Mouse (Mus musculus) limb, embryonic 10.5 days (tissue): Measurements from ENCODE around the gene Gstp1. TPM values are rescaled to one million over a fixed set of nuclear protein-coding genes. Genes with fewer than 3 reads are reported as not detected.

Experiments used
- DNase-seq: peaks from one replicate; pipeline ENCODE4 v3.0.0-alpha.2; 2017; ENCODE audit warnings: low spot score
- H3K27ac ChIP-seq: fragments of 300-500 bp; sonication (generic); 2 replicates; pipeline ENCODE4 v1.5.1; 2016; ENCODE audit warnings: mild to moderate bottlenecking
- H3K27me3 ChIP-seq: fragments of 300-500 bp; sonication (generic); 2 replicates; pipeline ENCODE4 v1.6.1; 2016; ENCODE audit warnings: low read depth, mild to moderate bottlenecking; ENCODE audit not compliant: poor library complexity, severe bottlenecking
- H3K36me3 ChIP-seq: fragments of 300-500 bp; sonication (generic); 2 replicates; pipeline ENCODE4 v1.6.1; 2016; ENCODE audit warnings: mild to moderate bottlenecking, moderate library complexity
- H3K4me1 ChIP-seq: fragments of 300-500 bp; sonication (generic); 2 replicates; pipeline ENCODE4 v1.6.1; 2016
- H3K4me3 ChIP-seq: fragments of 300-500 bp; sonication (generic); 2 replicates; pipeline ENCODE4 v1.5.1; 2016; ENCODE audit warnings: mild to moderate bottlenecking, moderate library complexity
- H3K9me3 ChIP-seq: fragments of 300-500 bp; sonication (generic); replicated peaks from 2 replicates; pipeline ENCODE4 v1.6.1; 2016; ENCODE audit warnings: mild to moderate bottlenecking
- WGBS: fragments of 180-500 bp; shearing (Covaris S2); methylation state at CpG from one replicate; pipeline ENCODE4 v1.1.7; 2016; 5-methylcytosine and 5-hydroxymethylcytosine counted together
- polyA plus RNA-seq: library from polyadenylated mRNA; unstranded; fragments of >200 nt; fragmentation: Nextera tagmentation; extraction: Ambion mirVana; gene quantifications from 2 replicates; pipeline ENCODE4 v1.2.1, GENCODE M21; 2016

The Gstp1 gene
- polyA plus RNA-seq, 1 experiment from 2014 or later: 478 TPM

GRCm38 (mm10) chr19:4000119-4000900 lies 37.5 kb downstream of the Gstp1 start, which contains the start of the genes Nudt8 and Gm49405:
Gene Nudt8 (plus strand): TSS chr19:4000580.
Gene Gm49405 (plus strand): TSS chr19:4000626.
- H3K4me1 ChIP-seq: peaks cover 31% of the 10 kb centered on the region
- WGBS: under 1% methylated on average over 64 of the region's 64 CpGs
- H3K9me3 ChIP-seq: no peaks in the 10 kb centered on the region
- peak; percentile 92 for DNase-seq
- peak within 1 kb of the TSS; percentile 93 for H3K27ac ChIP-seq
- no peaks in the 10 kb centered on the region for H3K27me3 ChIP-seq
- peaks cover 13% of the 10 kb centered on the region for H3K36me3 ChIP-seq
- peak within 1 kb of the TSS; percentile 66 for H3K4me3 ChIP-seq

DNA sequence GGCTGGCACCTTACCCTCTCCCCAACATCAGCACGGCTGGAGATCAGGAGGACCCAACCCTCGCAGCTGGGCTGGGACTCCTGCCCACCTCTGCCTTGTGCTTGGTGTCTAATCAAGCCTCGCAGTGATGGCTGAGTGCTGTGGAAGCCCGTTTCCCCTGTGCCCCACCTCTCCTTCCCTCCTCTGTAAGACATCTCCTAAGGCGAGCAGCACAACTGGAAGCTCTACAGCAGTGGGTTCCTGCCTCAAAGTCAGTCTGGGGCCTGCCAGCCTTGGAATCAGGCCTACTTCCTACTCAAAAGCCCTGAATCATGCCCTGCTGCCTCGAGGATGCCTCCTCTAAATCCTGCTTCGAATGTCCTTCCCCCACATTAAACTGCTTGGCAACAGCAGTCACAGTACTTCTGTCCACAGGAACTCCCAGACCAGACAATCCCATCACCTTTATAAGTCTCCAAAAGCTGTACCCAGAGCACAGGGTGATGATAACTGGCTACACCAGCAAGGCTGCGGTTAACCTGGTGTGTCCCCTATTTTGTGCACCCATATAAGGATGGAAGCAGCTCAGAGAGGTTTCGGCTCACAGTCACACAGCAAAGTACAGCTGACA lies 38.6 kb downstream of the Gstp1 start:
- Histone ChIP-seq H3K9me3 (no peaks in the 10 kb centered on the region), H3K27me3 (no peaks in the 10 kb centered on the region), H3K4me1 (peaks cover 34% of the 10 kb centered on the region), H3K4me3 (peak overlapping the region; percentile 66), H3K27ac (no peak overlapping the region), H3K36me3 (peaks cover 2% of the 10 kb centered on the region; the same call in 1 of the 2 replicates)
- 86% methylated on average over 9 of the region's 9 CpGs for WGBS
- DNase-seq: no peak

DNA sequence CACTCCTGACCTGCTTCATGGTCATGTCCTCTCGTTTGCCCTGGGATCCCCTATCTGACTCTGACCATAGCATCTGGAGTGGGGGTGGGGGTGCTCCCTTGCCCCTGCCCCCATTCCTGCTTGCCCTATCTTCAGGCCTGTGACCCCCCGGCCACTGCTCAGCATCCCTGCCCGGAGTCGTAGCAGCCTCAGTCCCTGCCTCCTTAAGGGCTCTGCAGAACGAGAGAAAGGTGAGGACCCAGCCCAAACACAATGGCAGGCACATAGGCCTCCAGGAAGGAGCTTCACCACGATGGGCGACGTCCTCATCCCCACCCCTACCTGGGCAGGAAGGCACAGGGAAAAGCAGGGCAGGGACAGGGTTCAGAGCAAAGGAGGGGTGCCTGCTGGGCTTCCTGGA lies 39.5 kb downstream of the Gstp1 start:
- peak; percentile 28 for DNase-seq
- WGBS: 77% methylated on average over 8 of the region's 8 CpGs
- Histone ChIP-seq H3K9me3 (no peaks in the 10 kb centered on the region), H3K27ac (no peak overlapping the region), H3K36me3 (no peaks in the 10 kb centered on the region), H3K27me3 (no peaks in the 10 kb centered on the region), H3K4me3 (no peak overlapping the region), H3K4me1 (peaks cover 34% of the 10 kb centered on the region)

GRCm38 (mm10) chr19:3997231-3997630 lies 40.6 kb downstream of the Gstp1 start:
- no peak overlapping the region for H3K4me3 ChIP-seq
- no peaks in the 10 kb centered on the region for H3K27me3 ChIP-seq
- no peaks in the 10 kb centered on the region for H3K9me3 ChIP-seq
- no peaks in the 10 kb centered on the region for H3K36me3 ChIP-seq
- WGBS: 68% methylated on average over 8 of the region's 8 CpGs
- no peak for DNase-seq
- no peak overlapping the region for H3K27ac ChIP-seq
- peaks cover 39% of the 10 kb centered on the region for H3K4me1 ChIP-seq

- peaks cover 37% of the 10 kb centered on the region for H3K4me1 ChIP-seq
Measured at GRCm38 (mm10) chr19:3996747-3997146, 41.0 kb downstream of the Gstp1 start.

GRCm38 (mm10) chr19:3996106-3996505 lies 41.7 kb downstream of the Gstp1 start:
- Histone ChIP-seq H3K36me3 (no peaks in the 10 kb centered on the region), H3K4me3 (no peak overlapping the region), H3K27ac (no peak overlapping the region), H3K27me3 (0 out of 2 replicates have a peak, but pooled peaks cover 5% of the 10 kb centered on the region), H3K9me3 (no peaks in the 10 kb centered on the region), H3K4me1 (peaks cover 31% of the 10 kb centered on the region)
- WGBS: 68% methylated on average over 7 of the region's 7 CpGs
- DNase-seq: no peak

More at GRCm38 (mm10) chr19:3996747-3997146, 41.0 kb downstream of the Gstp1 start:
- 86% methylated on average over 8 of the region's 8 CpGs for WGBS
- Histone ChIP-seq H3K27me3 (0 out of 2 replicates have a peak, but pooled peaks cover 2% of the 10 kb centered on the region), H3K9me3 (no peaks in the 10 kb centered on the region), H3K27ac (no peak overlapping the region), H3K36me3 (no peaks in the 10 kb centered on the region), H3K4me3 (no peak overlapping the region)
- no peak for DNase-seq

GRCm38 (mm10) chr19:3995505-3995904 lies 42.3 kb downstream of the Gstp1 start:
- no peak for DNase-seq
- Histone ChIP-seq H3K27ac (no peak overlapping the region), H3K27me3 (0 out of 2 replicates have a peak, but pooled peaks cover 5% of the 10 kb centered on the region), H3K9me3 (no peaks in the 10 kb centered on the region), H3K4me1 (peaks cover 34% of the 10 kb centered on the region), H3K4me3 (no peak overlapping the region), H3K36me3 (no peaks in the 10 kb centered on the region)
- WGBS: 94% methylated on average over 3 of the region's 3 CpGs

DNA sequence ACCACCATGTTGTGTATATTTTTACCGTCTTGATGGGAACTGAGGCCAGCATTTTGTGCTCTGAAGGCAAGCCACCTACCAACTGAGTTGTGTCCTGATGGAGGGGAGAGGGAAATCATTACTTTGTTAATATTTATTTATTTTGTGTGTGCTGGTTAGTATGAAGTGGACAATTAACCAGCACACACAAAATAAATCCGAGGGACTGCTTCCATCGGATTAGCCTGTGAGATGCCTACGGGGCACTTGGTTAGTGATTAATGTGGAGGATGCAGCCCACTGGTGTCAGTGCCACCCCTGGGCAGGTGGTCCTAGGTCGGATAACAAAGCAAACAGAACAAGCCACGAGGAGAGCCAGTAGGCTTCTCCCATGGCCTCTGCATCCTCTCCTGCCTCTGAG lies 42.9 kb downstream of the Gstp1 start:
- Histone ChIP-seq H3K9me3 (no peaks in the 10 kb centered on the region), H3K27me3 (0 out of 2 replicates have a peak, but pooled peaks cover 5% of the 10 kb centered on the region), H3K36me3 (no peaks in the 10 kb centered on the region), H3K27ac (no peak overlapping the region), H3K4me1 (peaks cover 37% of the 10 kb centered on the region), H3K4me3 (no peak overlapping the region)
- no peak for DNase-seq
- WGBS: 75% methylated on average over 6 of the region's 6 CpGs

GRCm38 (mm10) chr19:3992416-3992815 lies 45.4 kb downstream of the Gstp1 start, which contains the start of gene Tbx10:
Gene Tbx10 (plus strand): TSS chr19:3992752.
- no peak within 1 kb of the TSS for H3K27ac ChIP-seq
- 54% methylated on average over 5 of the region's 5 CpGs for whole genome bisulfite sequencing
- 0 out of 2 replicates have a peak, but pooled peaks cover 5% of the 10 kb centered on the region for H3K27me3 ChIP-seq
- H3K9me3 ChIP-seq: no peaks in the 10 kb centered on the region
- H3K4me1 ChIP-seq: peaks cover 18% of the 10 kb centered on the region
- no peak within 1 kb of the TSS for H3K4me3 ChIP-seq
- no peak for DNase-seq
- no peaks in the 10 kb centered on the region for H3K36me3 ChIP-seq

DNA sequence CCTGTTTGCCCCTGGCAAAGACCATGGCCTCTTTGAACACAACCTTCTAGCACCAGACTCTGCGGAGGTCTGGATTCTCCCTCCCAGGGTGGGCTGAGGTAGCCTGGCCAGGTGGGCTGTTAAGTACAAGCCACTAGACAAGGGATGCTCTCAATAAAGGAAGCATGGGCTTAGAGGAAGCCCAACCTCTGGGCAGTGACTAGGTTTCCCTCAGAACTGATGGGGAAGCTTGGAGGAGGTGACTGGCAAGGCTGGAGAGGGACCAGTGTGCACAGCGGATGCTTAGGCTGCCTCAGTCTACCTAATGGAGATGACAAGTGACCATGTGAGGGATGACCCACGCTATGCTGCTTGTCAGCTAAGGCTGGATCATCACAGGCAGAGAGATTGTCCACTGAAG lies 45.8 kb downstream of the Gstp1 start:
- WGBS: 91% methylated on average over 3 of the region's 3 CpGs
- H3K36me3 ChIP-seq: no peaks in the 10 kb centered on the region
- no peak overlapping the region for H3K27ac ChIP-seq
- H3K27me3 ChIP-seq: 0 out of 2 replicates have a peak, but pooled peaks cover 5% of the 10 kb centered on the region
- H3K4me1 ChIP-seq: peaks cover 20% of the 10 kb centered on the region
- no peaks in the 10 kb centered on the region for H3K9me3 ChIP-seq
- no peak overlapping the region for H3K4me3 ChIP-seq
- no peak for DNase-seq

GRCm38 (mm10) chr19:3991562-3991961 lies 46.2 kb downstream of the Gstp1 start:
- 0 out of 2 replicates have a peak, but pooled peaks cover 5% of the 10 kb centered on the region for H3K27me3 ChIP-seq
- no peak for DNase-seq
- no peaks in the 10 kb centered on the region for H3K9me3 ChIP-seq
- no peak overlapping the region for H3K27ac ChIP-seq
- no peaks in the 10 kb centered on the region for H3K36me3 ChIP-seq
- peaks cover 24% of the 10 kb centered on the region for H3K4me1 ChIP-seq
- 99% methylated on average over 3 of the region's 3 CpGs for WGBS
- H3K4me3 ChIP-seq: no peak overlapping the region

GRCm38 (mm10) chr19:3990804-3991203 lies 47.0 kb downstream of the Gstp1 start:
- H3K27me3 ChIP-seq: 0 out of 2 replicates have a peak, but pooled peaks cover 5% of the 10 kb centered on the region
- peak; percentile 53 for DNase-seq
- peaks cover 32% of the 10 kb centered on the region for H3K4me1 ChIP-seq
- 24% methylated on average over 6 of the region's 6 CpGs for WGBS
- H3K27ac ChIP-seq: no peak overlapping the region
- H3K4me3 ChIP-seq: no peak overlapping the region
- no peaks in the 10 kb centered on the region for H3K36me3 ChIP-seq
- no peaks in the 10 kb centered on the region for H3K9me3 ChIP-seq

- H3K9me3 ChIP-seq: no peaks in the 10 kb centered on the region
- H3K4me1 ChIP-seq: peaks cover 43% of the 10 kb centered on the region
- no peaks in the 10 kb centered on the region for H3K36me3 ChIP-seq
- H3K4me3 ChIP-seq: no peak overlapping the region
- 86% methylated on average over 4 of the region's 4 CpGs for WGBS
- H3K27ac ChIP-seq: no peak overlapping the region
- no peak for DNase-seq
- H3K27me3 ChIP-seq: 0 out of 2 replicates have a peak, but pooled peaks cover 5% of the 10 kb centered on the region
Measured at GRCm38 (mm10) chr19:3988750-3989149, 49.0 kb downstream of the Gstp1 start.
